Mouse (Mus musculus) right cerebral cortex, postnatal 36 days (tissue): ENCODE data around the gene Rangrf.
"Not testable (repeated sequence)": the region's sequence is repeated elsewhere in the genome, so short reads cannot be mapped to it uniquely, and the experiment has no call there.

Experiments used
- DNase-seq, 2 experiments: peaks; one replicate each; pipeline ENCODE4 v3.0.0; 2022; ENCODE audit warnings: low spot score in 2 of 2, mixed read lengths in 1 of 2

The Rangrf gene

GRCm38 (mm10) chr11:68979320-68979733 lies 4.3 kb upstream of the Rangrf start:
- DNase-seq = peak in 1 of 2 experiments; percentile 18

GRCm38 (mm10) chr11:68975601-68976000 lies 616 bp upstream of the Rangrf start:
- no peak for DNase-seq

GRCm38 (mm10) chr11:68974059-68974450 lies 930 bp downstream of the Rangrf start:
- DNase-seq = no peak

GRCm38 (mm10) chr11:68973250-68974058 lies 1.5 kb downstream of the Rangrf start:
- peak; percentile 62 to 70 for DNase-seq

- no peak for DNase-seq
Observed at GRCm38 (mm10) chr11:68970232-68970631, 4.8 kb downstream of the Rangrf start.

GRCm38 (mm10) chr11:68968752-68969151 lies 6.2 kb downstream of the Rangrf start:
- DNase-seq = no peak

GRCm38 (mm10) chr11:68967337-68968282 lies 7.4 kb downstream of the Rangrf start, which contains the start of gene Slc25a35:
Gene Slc25a35, plus strand, starts transcription at chr11:68968131.
- DNase-seq = peak; percentile 88 to 92

- no peak for DNase-seq
Observed at GRCm38 (mm10) chr11:68966554-68966953, 8.4 kb downstream of the Rangrf start.

GRCm38 (mm10) chr11:68965845-68966244 lies 9.1 kb downstream of the Rangrf start:
- DNase-seq = no peak

GRCm38 (mm10) chr11:68965050-68965449 lies 9.9 kb downstream of the Rangrf start:
- no peak for DNase-seq

GRCm38 (mm10) chr11:68963405-68963804 lies 11.6 kb downstream of the Rangrf start:
- DNase-seq = no peak

GRCm38 (mm10) chr11:68962159-68962558 lies 12.8 kb downstream of the Rangrf start:
- DNase-seq = not testable (repeated sequence)

GRCm38 (mm10) chr11:68961596-68961995 lies 13.4 kb downstream of the Rangrf start:
- DNase-seq = no peak

- no peak for DNase-seq
Observed at GRCm38 (mm10) chr11:68957971-68958370, 17.0 kb downstream of the Rangrf start.

GRCm38 (mm10) chr11:68957308-68957707 lies 17.7 kb downstream of the Rangrf start, which contains the start of gene Arhgef15:
Gene Arhgef15, minus strand, starts transcription at chr11:68957480.
- no peak for DNase-seq

GRCm38 (mm10) chr11:68956697-68957096 lies 18.3 kb downstream of the Rangrf start:
- DNase-seq = no peak

GRCm38 (mm10) chr11:68956107-68956506 lies 18.9 kb downstream of the Rangrf start:
- no peak for DNase-seq

GRCm38 (mm10) chr11:68955473-68955872 lies 19.5 kb downstream of the Rangrf start:
- DNase-seq = no peak

GRCm38 (mm10) chr11:68954408-68954807 lies 20.6 kb downstream of the Rangrf start:
- no peak for DNase-seq

GRCm38 (mm10) chr11:68953903-68954302 lies 21.1 kb downstream of the Rangrf start:
- no peak for DNase-seq

- peak in 1 of 2 experiments; percentile 20 for DNase-seq
Observed at GRCm38 (mm10) chr11:68947542-68947993, 27.4 kb downstream of the Rangrf start.

GRCm38 (mm10) chr11:68946806-68947440 lies 28.1 kb downstream of the Rangrf start:
- peak; percentile 60 to 61 for DNase-seq
